Mouse (Mus musculus): ENCODE measurements around the gene Foxi1. TPM values are rescaled to one million over a fixed set of nuclear protein-coding genes. Genes with fewer than 3 reads are reported as not detected.

The Foxi1 gene
- polyA plus RNA-seq (2015; fragmentation: Nextera tagmentation; extraction: Ambion mirVana): not detected in 2 replicates

GRCm38 (mm10) chr11:34207989-34208388, at the start of gene Foxi1:
Foxi1 (minus strand) TSS chr11:34208089.

Other genes with a start within 250 kb of the Foxi1 start
- 0.04 and 0.13 TPM in 2 replicates for gene Kcnmb1, start 245.1 kb downstream of the Foxi1 start, polyA plus RNA-seq (2015; fragmentation: Nextera tagmentation; extraction: Ambion mirVana)
- gene Kcnip1, start 214.9 kb downstream of the Foxi1 start, polyA plus RNA-seq (2015; fragmentation: Nextera tagmentation; extraction: Ambion mirVana): 0.07 TPM in 1 of 2 replicates, not detected in the other
- gene Lcp2, start 161.2 kb downstream of the Foxi1 start, polyA plus RNA-seq (2015; fragmentation: Nextera tagmentation; extraction: Ambion mirVana): 2.7 and 3.6 TPM in 2 replicates
- 0.66 TPM in 1 of 2 replicates, not detected in the other for gene 4930469K13Rik, start 109.5 kb downstream of the Foxi1 start, polyA plus RNA-seq (2015; fragmentation: Nextera tagmentation; extraction: Ambion mirVana)
- 0.16 and 0.24 TPM in 2 replicates for gene Fam196b, start 106.7 kb upstream of the Foxi1 start, polyA plus RNA-seq (2015; fragmentation: Nextera tagmentation; extraction: Ambion mirVana)

Data from skeletal muscle tissue, postnatal 0 days (tissue).